Mouse (Mus musculus): ENCODE measurements around the gene Zmat3.
A peak's percentile ranks its signal among the peaks of the same experiment; 100 is the strongest.

Zmat3 gene

GRCm38 (mm10) chr3:32365546-32366245 lies at the start of gene Zmat3:
TSS of gene Zmat3 (minus strand) at chr3:32366014.
- DNase-seq (ENCODE audit: low spot score in 2 of 2), result peak; percentile 70 to 83

DNA sequence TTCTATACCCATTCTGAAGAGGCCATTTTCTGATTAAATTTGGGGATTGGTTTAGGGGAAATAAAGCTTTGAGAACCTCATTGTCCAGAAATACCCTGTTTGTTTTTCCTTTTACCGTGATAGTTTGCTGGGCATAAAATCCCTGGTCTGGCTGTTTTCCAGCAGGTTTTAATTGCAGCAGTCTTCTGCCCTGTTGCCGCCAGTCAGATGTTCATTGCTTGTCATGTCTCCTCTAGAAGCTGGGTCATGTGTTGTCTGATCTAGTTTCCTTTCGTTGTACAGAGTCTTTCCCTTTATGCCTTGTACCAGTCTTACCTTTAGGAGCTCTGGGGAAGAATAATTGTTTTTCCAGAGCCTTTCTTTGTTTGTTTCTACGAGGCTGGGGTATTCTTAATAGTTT lies 48.6 kb upstream of the Zmat3 start:
- no peak for DNase-seq (ENCODE audit: low spot score in 2 of 2)

DNA sequence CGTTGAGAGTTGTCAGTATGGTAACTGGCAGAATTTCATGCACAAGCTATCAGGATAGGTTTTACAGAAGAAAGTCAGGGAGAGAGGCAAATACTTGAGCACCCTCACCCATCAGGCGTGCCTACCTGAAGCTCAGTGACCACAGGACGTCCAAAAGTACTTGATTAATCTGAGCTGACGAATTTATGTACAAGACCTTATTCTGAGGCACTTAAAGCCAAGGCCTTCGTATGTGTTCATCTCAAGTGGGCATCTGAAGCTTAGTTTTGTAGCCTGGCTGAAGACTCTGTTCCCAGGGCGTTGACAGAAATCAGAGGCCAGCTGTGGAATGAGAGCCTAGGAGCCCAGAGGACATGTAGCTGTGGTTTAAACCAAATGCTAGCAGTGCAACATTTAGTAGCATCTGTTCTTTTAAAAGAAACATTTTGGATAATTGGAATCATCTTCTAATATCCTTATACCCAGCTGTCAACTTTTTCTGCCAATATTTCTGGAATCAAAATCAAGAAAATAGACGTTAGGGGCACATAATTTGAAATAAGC lies 46.8 kb upstream of the Zmat3 start:
- DNase-seq (ENCODE audit: low spot score in 2 of 2), result no peak

- no peak for DNase-seq (ENCODE audit: low spot score in 2 of 2)
Observed at GRCm38 (mm10) chr3:32408811-32409273, 43.0 kb upstream of the Zmat3 start.

DNA sequence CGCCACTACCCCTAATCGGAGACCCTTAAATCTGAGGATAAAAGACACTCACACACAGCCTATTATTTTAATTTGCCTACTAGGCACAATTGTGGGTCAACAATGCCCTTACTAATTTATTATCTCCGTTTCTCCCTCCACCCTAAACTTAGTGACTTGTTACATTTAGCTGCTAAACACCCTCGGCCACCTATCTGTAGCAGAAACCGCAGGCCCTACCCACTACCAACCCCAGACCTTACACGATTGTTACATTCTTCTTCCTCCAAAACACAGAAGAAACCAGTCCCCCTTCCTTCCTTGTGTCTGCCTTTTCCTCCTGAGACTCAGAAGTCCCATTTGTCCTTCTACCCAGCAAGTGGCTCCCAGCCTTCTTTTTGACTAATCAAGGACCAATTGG lies 41.0 kb upstream of the Zmat3 start:
- DNase-seq (ENCODE audit: low spot score in 2 of 2), result no peak

DNA sequence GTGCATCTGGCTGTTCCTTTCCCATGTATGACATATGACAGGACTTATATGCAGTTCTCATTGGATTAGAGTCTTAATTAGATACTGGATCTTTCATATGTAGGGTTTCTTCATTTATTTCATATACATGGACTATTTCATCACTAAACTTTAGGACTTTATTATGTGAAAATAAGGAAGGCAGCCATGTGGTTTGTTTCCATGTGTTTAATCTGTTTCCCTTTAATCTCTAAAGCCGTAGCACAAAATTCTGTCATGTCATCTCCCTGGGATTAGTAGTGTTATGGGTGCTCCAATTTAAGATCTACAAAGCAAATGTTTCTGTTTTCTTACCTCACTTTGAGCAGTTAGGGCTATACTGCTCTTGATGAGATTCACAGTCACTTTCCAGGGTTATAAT lies 39.9 kb upstream of the Zmat3 start:
- DNase-seq (ENCODE audit: low spot score in 2 of 2), result no peak

DNA sequence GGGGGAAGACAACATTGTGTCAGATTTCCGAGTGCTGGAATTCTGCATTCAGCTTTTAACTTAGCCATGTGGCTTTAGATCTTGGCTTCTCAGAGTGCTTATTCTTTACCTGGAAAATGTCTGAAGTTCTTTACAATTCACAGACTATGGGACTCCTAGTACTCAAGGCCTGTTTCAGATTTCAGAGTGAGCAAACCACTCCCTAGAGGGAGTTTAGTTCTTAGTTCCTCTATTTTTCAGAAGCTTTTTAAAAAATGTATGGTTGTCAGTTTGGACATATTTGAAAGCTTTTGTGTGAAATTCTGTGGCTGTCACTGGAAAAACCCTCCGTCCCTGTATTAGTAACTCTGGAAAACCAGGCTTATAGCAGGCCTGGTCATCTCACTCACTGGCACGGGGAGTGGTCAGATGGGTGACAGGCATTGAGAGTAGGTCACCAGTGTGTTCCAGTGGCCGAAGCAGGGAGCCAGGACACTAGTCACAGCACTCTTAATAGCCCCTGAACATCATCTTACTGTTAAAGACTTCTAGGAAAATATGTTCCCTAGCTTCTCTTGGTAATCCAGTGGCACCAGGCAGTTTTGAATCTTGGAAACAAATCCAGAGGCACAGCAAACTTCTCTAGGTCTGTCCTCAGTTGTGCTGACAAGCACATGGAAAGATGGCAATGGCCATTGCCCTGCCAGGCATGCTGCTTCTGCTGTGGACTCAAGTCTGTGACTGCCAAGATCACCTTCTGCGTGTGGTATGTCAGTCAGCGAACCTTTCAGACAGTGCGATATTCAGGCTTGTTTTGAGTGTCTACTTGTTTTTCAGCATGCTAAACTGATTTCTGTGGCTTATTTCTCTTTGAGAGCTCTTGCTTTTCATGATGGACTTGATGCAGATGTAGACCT lies 37.4 kb upstream of the Zmat3 start:
- DNase-seq (ENCODE audit: low spot score in 2 of 2), result no peak

DNA sequence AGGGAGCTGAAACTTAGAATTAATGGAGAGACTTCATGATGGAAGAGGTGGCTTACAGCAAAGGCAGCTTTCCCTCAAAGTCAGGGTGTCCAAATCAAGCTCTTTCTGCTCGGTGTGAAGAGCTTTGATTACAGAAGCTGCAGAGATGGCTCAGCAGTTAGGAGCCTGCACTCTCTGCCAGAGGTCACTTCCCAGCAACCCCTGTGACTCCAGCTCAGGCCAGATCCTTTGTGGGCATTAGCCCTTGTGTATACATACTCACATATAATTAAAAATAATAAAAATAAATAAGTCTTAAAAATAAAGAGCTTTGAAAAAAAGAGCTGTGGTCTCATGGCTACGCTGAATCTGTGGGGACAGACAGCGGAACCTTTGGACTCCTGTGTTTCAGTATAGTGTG lies 35.8 kb upstream of the Zmat3 start:
- DNase-seq (ENCODE audit: low spot score in 2 of 2), result no peak

GRCm38 (mm10) chr3:32399931-32400330 lies 34.1 kb upstream of the Zmat3 start:
- no peak for DNase-seq (ENCODE audit: low spot score in 2 of 2)

- DNase-seq (ENCODE audit: low spot score in 2 of 2), result no peak
Observed at GRCm38 (mm10) chr3:32399381-32399780, 33.6 kb upstream of the Zmat3 start.

DNA sequence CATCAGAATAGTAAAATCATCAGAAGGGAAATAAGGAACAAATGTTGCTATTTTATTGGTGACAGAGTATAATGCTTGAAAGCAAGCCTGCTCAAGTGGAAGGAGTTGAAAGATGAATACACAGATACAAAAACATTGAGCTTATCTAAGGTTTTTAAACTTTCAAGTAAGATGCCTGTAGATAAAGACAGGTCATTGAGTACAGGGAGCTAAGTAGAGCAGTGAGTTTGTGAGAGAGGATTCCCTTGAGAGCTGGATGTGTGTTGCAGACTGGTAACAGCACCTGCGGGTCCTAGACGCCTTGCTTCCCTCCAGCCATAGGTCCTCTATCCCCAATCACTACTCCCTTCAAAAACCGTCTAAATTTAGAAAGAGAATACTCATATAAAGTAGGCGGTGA lies 32.8 kb upstream of the Zmat3 start:
- no peak for DNase-seq (ENCODE audit: low spot score in 2 of 2)

DNA sequence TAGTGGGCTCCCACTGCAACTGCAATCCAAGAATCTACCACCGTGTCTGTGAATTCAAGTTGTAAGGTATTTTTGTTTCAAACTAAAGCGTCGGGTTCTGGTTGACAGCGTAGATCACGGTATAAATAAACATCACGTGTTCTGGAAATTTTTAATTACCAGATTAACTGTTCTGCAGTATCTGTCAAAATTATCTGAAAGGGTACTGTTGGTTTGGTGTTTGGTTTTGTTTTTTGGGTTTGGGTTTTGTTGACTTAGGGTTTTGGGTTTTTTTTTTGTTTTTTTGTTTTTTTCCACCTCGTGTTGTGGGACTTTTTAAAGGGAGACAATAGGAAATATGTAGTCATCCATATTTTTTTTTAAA lies 32.3 kb upstream of the Zmat3 start:
- DNase-seq (ENCODE audit: low spot score in 2 of 2), result no peak

- DNase-seq (ENCODE audit: low spot score in 2 of 2), result peak; percentile 74
Observed at GRCm38 (mm10) chr3:32397461-32398174, 31.8 kb upstream of the Zmat3 start, which contains the start of gene Pik3ca. TSS of gene Pik3ca (plus strand) at chr3:32397671.

GRCm38 (mm10) chr3:32396794-32397460 lies 31.1 kb upstream of the Zmat3 start:
- DNase-seq (ENCODE audit: low spot score in 2 of 2), result peak; percentile 91 to 96

- peak; percentile 43 to 52 for DNase-seq (ENCODE audit: low spot score in 2 of 2)
Observed at GRCm38 (mm10) chr3:32395771-32396551, 30.1 kb upstream of the Zmat3 start.

DNA sequence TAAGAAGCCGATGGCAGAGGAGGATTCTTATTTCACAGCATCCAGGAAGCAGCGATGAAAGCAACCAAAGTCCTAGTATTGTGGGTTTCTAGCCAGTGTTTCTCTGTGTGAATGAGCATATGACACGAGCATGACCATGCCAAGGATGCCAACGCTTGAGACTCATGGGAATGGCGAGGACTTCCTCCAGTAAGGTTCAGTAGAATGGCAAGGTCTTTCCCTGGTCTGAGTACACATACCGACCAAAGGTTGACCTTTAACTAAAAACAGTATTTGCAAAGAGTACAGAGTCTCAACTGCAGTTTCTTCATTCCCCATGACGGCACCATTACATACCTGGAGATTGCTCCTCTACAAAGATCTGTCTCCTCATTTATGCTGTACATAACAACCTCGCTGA lies 28.2 kb upstream of the Zmat3 start:
- no peak for DNase-seq (ENCODE audit: low spot score in 2 of 2)

GRCm38 (mm10) chr3:32392841-32393240 lies 27.0 kb upstream of the Zmat3 start:
- DNase-seq (ENCODE audit: low spot score in 2 of 2), result no peak

DNA sequence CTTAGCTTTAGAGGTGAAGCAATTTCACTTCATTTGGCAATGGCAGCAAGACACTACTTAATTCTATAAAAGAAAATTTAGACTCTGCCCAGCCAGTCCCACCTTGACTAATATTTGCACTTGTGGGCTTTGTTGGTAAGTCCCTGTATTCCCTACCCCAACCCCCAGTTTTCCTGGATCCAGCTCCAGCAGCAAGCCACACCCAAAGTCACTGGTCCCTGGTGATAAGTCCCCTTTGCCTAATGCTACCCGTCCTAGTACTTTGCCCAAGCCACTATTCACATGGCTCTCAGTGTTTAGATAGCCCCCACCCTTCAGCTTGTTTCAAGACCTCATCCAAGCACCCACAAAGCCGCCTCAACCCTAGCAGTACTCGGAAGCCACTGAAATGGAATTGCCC lies 15.7 kb upstream of the Zmat3 start:
- no peak for DNase-seq (ENCODE audit: low spot score in 2 of 2)

GRCm38 (mm10) chr3:32379891-32380290 lies 14.1 kb upstream of the Zmat3 start:
- DNase-seq (ENCODE audit: low spot score in 2 of 2), result peak in 1 of 2 experiments; percentile 50

DNA sequence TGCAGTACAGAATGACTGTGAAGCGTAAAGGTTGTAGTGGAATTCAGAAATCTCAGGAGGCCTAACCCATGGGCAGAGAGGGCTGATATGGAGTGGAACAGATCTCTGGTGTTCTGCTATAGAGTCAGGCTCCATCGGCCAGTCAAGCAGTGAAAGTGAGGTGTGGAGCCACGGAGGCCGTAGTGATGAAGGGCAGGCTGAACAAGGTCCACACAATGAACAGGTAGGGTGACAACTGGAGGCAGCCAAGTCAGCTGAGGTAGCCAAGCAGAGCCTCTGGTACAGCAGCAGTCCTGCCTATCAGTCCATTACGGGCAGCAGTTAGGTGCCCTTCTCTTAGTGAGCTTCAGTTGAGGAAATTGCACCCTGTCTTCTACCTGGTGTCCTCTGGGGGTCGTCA lies 7.4 kb upstream of the Zmat3 start:
- no peak for DNase-seq (ENCODE audit: low spot score in 2 of 2)

DNA sequence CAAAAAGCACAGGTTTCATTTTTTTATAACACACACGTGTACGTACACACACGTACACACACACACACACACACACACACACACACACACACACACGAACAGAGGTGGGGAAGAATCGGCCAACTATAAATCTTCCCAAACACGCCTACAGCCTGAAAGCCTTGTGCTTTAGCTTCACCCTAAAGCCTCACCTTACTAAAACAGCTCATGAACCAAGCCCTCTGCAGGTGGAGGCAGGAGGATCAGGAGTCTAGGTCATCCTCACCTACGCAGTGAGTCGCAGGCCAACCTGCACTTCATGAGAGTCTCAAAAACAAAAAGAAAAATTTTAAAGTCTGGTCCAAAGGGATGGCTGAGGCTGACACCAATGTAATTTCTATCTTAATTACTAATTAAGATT lies 6.7 kb upstream of the Zmat3 start:
- DNase-seq (ENCODE audit: low spot score in 2 of 2), result no peak
